Mouse (Mus musculus) heart, embryonic 14.5 days (tissue): Measurements from ENCODE around the gene Poln. TPM values are rescaled to one million over a fixed set of nuclear protein-coding genes. Genes with fewer than 3 reads are reported as not detected.

Experiments used
- ATAC-seq: fragments of 200-750 bp; cut with Nextera tagmentation; 2 replicates; pipeline ENCODE4 v1.8.0; 2017; ENCODE audit warnings: low read depth, moderate TSS enrichment; ENCODE audit not compliant: insufficient number of reproducible peaks, insufficient read depth, low FRiP score
- H3K27ac ChIP-seq, 2 experiments: fragments of 200-500 bp in 1 of 2; fragments of 300-500 bp in 1 of 2; sonication (generic) in 1 of 2; replicated peaks in 1 of 2; 2 replicates each; pipeline ENCODE4 v1.5.1; 2012 to 2014; ENCODE audit warnings: low read depth in 2 of 2, low read length in 2 of 2, control low read depth in 1 of 2, mild to moderate bottlenecking in 1 of 2, mixed read lengths in 1 of 2; ENCODE audit not compliant: control insufficient read depth in 1 of 2, insufficient read depth in 1 of 2
- H3K27me3 ChIP-seq: fragments of 300-500 bp; sonication (generic); 2 replicates; pipeline ENCODE4 v1.6.1; 2014; ENCODE audit warnings: mild to moderate bottlenecking, low read length, control low read depth; ENCODE audit not compliant: control insufficient read depth, insufficient read depth
- H3K36me3 ChIP-seq: fragments of 300-500 bp; sonication (generic); 2 replicates; pipeline ENCODE4 v1.6.1; 2014; ENCODE audit warnings: mild to moderate bottlenecking, control low read depth, low read length, mixed read lengths; ENCODE audit not compliant: control insufficient read depth, insufficient read depth
- H3K4me1 ChIP-seq, 2 experiments: fragments of 200-500 bp in 1 of 2; fragments of 300-500 bp in 1 of 2; sonication (generic) in 1 of 2; 2 replicates each; pipeline ENCODE4 v1.6.1; 2012 to 2014; ENCODE audit warnings: low read length in 2 of 2, control low read depth in 1 of 2, mixed read lengths in 1 of 2; ENCODE audit not compliant: control insufficient read depth in 2 of 2, insufficient read depth in 2 of 2
- H3K4me2 ChIP-seq: fragments of 300-500 bp; sonication (generic); 2 replicates; pipeline ENCODE4 v1.6.1; 2014; ENCODE audit warnings: mild to moderate bottlenecking, low read length
- H3K4me3 ChIP-seq, 2 experiments: fragments of 200-500 bp in 1 of 2; fragments of 300-500 bp in 1 of 2; sonication (generic) in 1 of 2; 2 replicates each; pipeline ENCODE4 v1.5.1; 2012 to 2014; ENCODE audit warnings: low read length in 2 of 2, mild to moderate bottlenecking in 2 of 2, control low read depth in 1 of 2, low read depth in 1 of 2, moderate library complexity in 1 of 2; ENCODE audit not compliant: control insufficient read depth in 1 of 2, insufficient read depth in 1 of 2
- H3K9ac ChIP-seq: fragments of 300-500 bp; sonication (generic); 2 replicates; pipeline ENCODE4 v1.6.1; 2014; ENCODE audit warnings: mild to moderate bottlenecking, low read length
- H3K9me3 ChIP-seq: fragments of 300-500 bp; sonication (generic); 2 replicates; pipeline ENCODE4 v1.6.1; 2016; ENCODE audit warnings: low read length, control low read depth; ENCODE audit not compliant: control insufficient read depth
- WGBS: fragments of 180-500 bp; shearing (Covaris S2); extraction: QIAGEN DNeasy Blood & Tissue Kit; methylation state at CpG from one replicate; pipeline ENCODE4 v1.1.7; 2014; 5-methylcytosine and 5-hydroxymethylcytosine counted together
- polyA plus RNA-seq: library from polyadenylated mRNA; unstranded; fragments of >200 nt; fragmentation: Nextera tagmentation; extraction: Ambion mirVana; gene quantifications from 2 replicates; pipeline ENCODE4 v1.2.1, GENCODE M21; 2014

Poln gene
- polyA plus RNA-seq, 1 experiment from 2014 or later = 0.47 TPM

- Histone ChIP-seq H3K4me2 (peak overlapping the region; percentile 78), H3K36me3 (peaks cover 5% of the 10 kb centered on the region), H3K27me3 (no peaks in the 10 kb centered on the region), H3K27ac (peak overlapping the region; percentile 73 to 92), H3K9me3 (no peaks in the 10 kb centered on the region), H3K4me1 (peaks cover 44 to 61% of the 10 kb centered on the region in 2 experiments), H3K4me3 (peak overlapping the region; percentile 86 to 94), H3K9ac (peak overlapping the region; percentile 90)
- whole genome bisulfite sequencing = 1% methylated on average over 34 of the region's 46 CpGs
- ATAC-seq = peak; percentile 11; the same call in 1 of the 2 replicates
Observed at GRCm38 (mm10) chr5:34186961-34187391, 17.7 kb upstream of the Poln start.

- Histone ChIP-seq H3K4me3 (peak overlapping the region; percentile 86 to 94), H3K4me1 (peaks cover 44 to 61% of the 10 kb centered on the region in 2 experiments), H3K9ac (peak overlapping the region; percentile 90), H3K9me3 (no peaks in the 10 kb centered on the region), H3K4me2 (peak overlapping the region; percentile 78), H3K27ac (peak overlapping the region in 1 of 2 experiments; percentile 92; a peak in 1 of 4 replicates), H3K36me3 (peaks cover 10% of the 10 kb centered on the region), H3K27me3 (no peaks in the 10 kb centered on the region)
- WGBS = 49% methylated on average over 2 of the region's 2 CpGs
- ATAC-seq = no peak
Observed at GRCm38 (mm10) chr5:34186391-34186790, 17.1 kb upstream of the Poln start.

DNA sequence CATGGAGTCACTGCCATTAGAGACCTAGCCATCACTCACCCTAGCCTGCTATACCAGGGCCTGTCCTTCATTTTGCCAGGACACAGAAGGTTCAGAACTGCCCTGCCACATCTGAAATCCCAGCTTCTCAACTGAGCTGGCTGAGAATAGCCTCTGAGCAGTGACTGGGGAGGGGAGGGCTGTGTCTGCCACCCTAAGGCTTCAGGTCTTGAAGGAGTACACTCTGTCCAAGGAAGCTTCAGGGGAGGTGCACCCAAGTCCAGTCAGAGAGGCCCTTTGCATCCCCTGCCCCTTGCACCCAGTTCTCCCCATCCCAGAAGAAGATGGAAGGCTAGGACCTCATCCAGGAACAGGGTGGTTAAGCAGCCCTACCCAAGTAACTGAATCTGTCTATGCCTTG, 16.5 kb upstream of the Poln start:
- H3K36me3 ChIP-seq = peaks cover 16% of the 10 kb centered on the region
- H3K9me3 ChIP-seq = no peaks in the 10 kb centered on the region
- peaks cover 42 to 61% of the 10 kb centered on the region in 2 experiments for H3K4me1 ChIP-seq
- H3K27ac ChIP-seq = no peak overlapping the region
- ATAC-seq = no peak
- H3K27me3 ChIP-seq = no peaks in the 10 kb centered on the region
- peak overlapping the region; percentile 90 for H3K9ac ChIP-seq
- peak overlapping the region in 1 of 2 experiments; percentile 94; a peak in 3 of 4 replicates for H3K4me3 ChIP-seq
- H3K4me2 ChIP-seq = peak overlapping the region; percentile 78

- H3K9ac ChIP-seq = no peak overlapping the region
Observed at GRCm38 (mm10) chr5:34185051-34185580, 15.9 kb upstream of the Poln start.

DNA sequence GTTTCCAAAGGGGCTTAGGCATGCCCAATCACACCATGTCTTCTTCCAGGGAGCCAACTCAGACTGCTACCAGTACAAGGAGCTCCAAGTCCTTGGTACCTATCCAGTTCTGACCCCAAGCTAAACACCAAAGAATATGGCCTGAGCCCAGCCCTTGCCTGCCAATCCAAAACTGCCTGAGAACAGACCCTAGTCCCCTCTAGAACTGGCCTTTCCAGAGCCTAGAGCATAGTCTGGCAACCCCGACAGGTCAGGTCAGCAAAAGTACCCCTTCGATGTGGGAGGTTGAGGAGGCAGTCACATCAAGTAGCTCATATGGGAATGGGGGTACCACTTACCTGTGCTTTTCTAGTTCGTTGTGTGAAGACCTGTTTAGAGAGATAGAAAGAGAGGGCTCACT, 14.7 kb upstream of the Poln start:
- H3K27me3 ChIP-seq = no peaks in the 10 kb centered on the region
- H3K4me3 ChIP-seq = no peak overlapping the region
- H3K9me3 ChIP-seq = no peaks in the 10 kb centered on the region
- H3K4me1 ChIP-seq = peaks cover 35 to 49% of the 10 kb centered on the region in 2 experiments
- H3K4me2 ChIP-seq = no peak overlapping the region; the same call in 1 of the 2 replicates
- no peak overlapping the region for H3K9ac ChIP-seq
- H3K36me3 ChIP-seq = peaks cover 29% of the 10 kb centered on the region
- peak overlapping the region in 1 of 2 experiments; percentile 73; a peak in 2 of 4 replicates for H3K27ac ChIP-seq
- no peak for ATAC-seq
- 95% methylated on average over 3 of the region's 3 CpGs for WGBS

More at GRCm38 (mm10) chr5:34185051-34185580, 15.9 kb upstream of the Poln start:
- Histone ChIP-seq H3K4me2 (peak overlapping the region; percentile 78; the same call in 1 of the 2 replicates), H3K36me3 (peaks cover 19% of the 10 kb centered on the region), H3K4me3 (no peak overlapping the region), H3K4me1 (peaks cover 42 to 57% of the 10 kb centered on the region in 2 experiments), H3K9me3 (no peaks in the 10 kb centered on the region), H3K27ac (no peak overlapping the region), H3K27me3 (no peaks in the 10 kb centered on the region)
- WGBS = 80% methylated on average over 1 of the region's 1 CpGs
- no peak for ATAC-seq

DNA sequence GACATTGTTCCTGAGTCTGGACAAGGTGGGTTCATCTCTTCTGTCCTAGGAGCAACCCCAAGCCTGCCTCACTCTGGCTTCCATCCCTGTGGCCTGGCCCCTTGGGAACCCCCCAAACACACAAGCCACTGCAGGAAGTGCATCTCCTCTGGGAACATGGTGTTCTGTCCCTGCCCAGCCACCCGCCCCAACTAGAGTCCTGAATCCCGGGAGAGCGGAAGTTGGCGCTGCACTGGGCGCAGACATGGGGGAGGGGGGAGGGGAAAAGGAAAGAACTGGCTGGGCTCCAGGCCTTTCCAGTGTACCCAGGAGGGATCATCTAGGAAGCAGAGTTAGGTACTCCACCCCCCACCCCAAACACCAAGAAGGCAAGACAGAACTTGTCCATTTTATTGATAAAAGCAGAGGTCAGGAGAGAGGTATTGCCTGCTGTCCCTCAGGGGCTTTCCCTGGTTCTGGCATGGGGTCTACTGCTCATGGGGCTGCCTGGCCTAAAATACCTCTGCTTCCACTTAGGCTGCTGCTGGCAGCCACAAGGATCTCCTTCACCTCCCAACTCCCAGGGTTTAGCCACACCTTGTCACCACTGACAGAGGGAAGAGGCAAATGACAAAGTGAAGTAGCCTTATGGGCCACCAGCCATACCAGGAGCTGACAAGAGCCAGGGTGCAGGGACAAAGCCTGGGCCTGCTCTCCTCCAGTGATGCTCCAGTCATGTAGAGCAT, 14.1 kb upstream of the Poln start:
- no peak for ATAC-seq
- Histone ChIP-seq H3K9me3 (no peaks in the 10 kb centered on the region), H3K4me1 (peaks cover 32 to 43% of the 10 kb centered on the region in 2 experiments), H3K27me3 (no peaks in the 10 kb centered on the region), H3K9ac (no peak overlapping the region), H3K36me3 (peaks cover 36% of the 10 kb centered on the region), H3K27ac (peak overlapping the region; percentile 61 to 73), H3K4me3 (no peak overlapping the region), H3K4me2 (peak overlapping the region; percentile 38)
- WGBS = 29% methylated on average over 5 of the region's 5 CpGs

GRCm38 (mm10) chr5:34182486-34182885, 13.2 kb upstream of the Poln start:
- Histone ChIP-seq H3K4me1 (peaks cover 31 to 43% of the 10 kb centered on the region in 2 experiments), H3K9ac (no peak overlapping the region), H3K4me2 (no peak overlapping the region; the same call in 1 of the 2 replicates), H3K9me3 (no peaks in the 10 kb centered on the region), H3K4me3 (no peak overlapping the region), H3K27me3 (no peaks in the 10 kb centered on the region), H3K27ac (no peak overlapping the region; a peak in 1 of 4 replicates), H3K36me3 (peaks cover 44% of the 10 kb centered on the region)
- WGBS = 59% methylated on average over 3 of the region's 3 CpGs
- no peak for ATAC-seq
